Mouse (Mus musculus) cortical plate, adult 2 months (tissue): ENCODE data around the gene Tmem138. TPM values are rescaled to one million over a fixed set of nuclear protein-coding genes. Genes with fewer than 3 reads are reported as not detected.

ENCODE experiments used
- H3K27ac ChIP-seq: fragments of 200-500 bp; 2 replicates; pipeline ENCODE4 v1.5.1; 2012; ENCODE audit warnings: low read length, control low read depth, inconsistent platforms; ENCODE audit not compliant: insufficient read depth
- H3K4me1 ChIP-seq: fragments of 200-500 bp; 2 replicates; pipeline ENCODE4 v1.6.1; 2011; ENCODE audit warnings: low read length; ENCODE audit not compliant: control insufficient read depth, insufficient read depth
- H3K4me3 ChIP-seq: fragments of 200-500 bp; 2 replicates; pipeline ENCODE4 v1.5.1; 2011; ENCODE audit warnings: mild to moderate bottlenecking, low read length, control low read depth; ENCODE audit not compliant: insufficient read depth
- CTCF ChIP-seq: fragments of 200-500 bp; IDR thresholded peaks from 2 replicates; pipeline ENCODE4 v1.5.1; 2011; ENCODE audit warnings: mild to moderate bottlenecking, control low read depth, low read length; ENCODE audit not compliant: insufficient read depth; ENCODE audit errors: extremely low read depth
- POLR2A ChIP-seq: fragments of 200-500 bp; IDR thresholded peaks from 2 replicates; pipeline ENCODE4 v1.6.1; 2011; ENCODE audit warnings: mild to moderate bottlenecking, low read length, control low read depth; ENCODE audit not compliant: insufficient read depth; ENCODE audit errors: extremely low read depth
- polyA plus RNA-seq: library from polyadenylated mRNA; depleted of rRNA; stranded (reverse); fragments of >200 nt; gene quantifications from 2 replicates; pipeline ENCODE4 v1.2.3, GENCODE M21; 2012; rRNA removed

The Tmem138 gene
- polyA plus RNA-seq: 19.1 and 20.1 TPM in 2 replicates

GRCm38 (mm10) chr19:10576690-10577561, at the start of gene Tmem138, which contains the start of gene Cyb561a3:
TSS of gene Tmem138 (minus strand) at chr19:10577362.
TSS of gene Cyb561a3 (plus strand) at chr19:10577172.
- TF ChIP-seq CTCF: no peak
- TF ChIP-seq POLR2A: peak; percentile 86
- Histone ChIP-seq H3K27ac (peak within 1 kb of the TSS; percentile 75), H3K4me1 (0 out of 2 replicates have a peak, but pooled peaks cover 1% of the 10 kb centered on the region), H3K4me3 (peak within 1 kb of the TSS; percentile 54)

GRCm38 (mm10) chr19:10608573-10609240, 31.5 kb upstream of the Tmem138 start:
- no peak overlapping the region for H3K4me3 ChIP-seq
- TF ChIP-seq CTCF: no peak
- TF ChIP-seq POLR2A: no peak
- no peak overlapping the region for H3K27ac ChIP-seq
- no peaks in the 10 kb centered on the region; the same call in 1 of the 2 replicates for H3K4me1 ChIP-seq

DNA sequence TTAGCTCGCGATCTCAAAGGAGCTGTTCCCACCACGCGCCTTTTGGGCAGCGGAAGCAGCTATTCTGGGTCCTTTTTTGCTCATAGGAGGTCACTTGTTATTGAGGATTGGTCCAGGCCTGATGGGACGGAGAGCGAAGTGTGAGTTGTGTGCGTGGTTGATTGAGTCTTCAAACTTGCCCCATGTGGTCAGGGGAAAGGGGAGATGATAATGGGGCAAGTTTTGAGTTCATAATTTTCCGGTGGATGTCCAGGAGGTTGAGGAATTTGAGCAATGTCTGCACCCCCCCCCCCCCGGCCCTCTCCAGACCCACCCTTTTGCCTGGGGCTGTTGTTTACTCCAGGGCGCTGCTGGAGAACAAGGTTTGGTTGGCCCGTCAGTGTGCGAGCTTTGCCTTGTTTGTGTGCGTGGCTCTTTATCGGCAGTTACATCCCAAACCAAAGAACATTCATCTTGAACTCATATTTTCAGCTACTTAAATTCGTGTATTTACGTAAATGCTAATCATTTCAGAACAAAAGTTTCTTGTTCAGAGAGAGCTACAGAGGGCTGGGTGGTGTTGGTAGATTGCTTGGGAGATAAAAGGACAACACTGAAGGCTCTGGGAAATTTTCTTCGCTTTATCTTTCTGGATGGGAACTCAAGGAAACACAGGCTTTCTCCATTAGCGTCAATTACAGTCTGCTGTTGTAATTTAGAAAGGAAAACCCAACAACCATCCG, 28.9 kb upstream of the Tmem138 start:
- peak overlapping the region; percentile 82 for H3K4me3 ChIP-seq
- H3K27ac ChIP-seq: 0 out of 2 replicates have a peak overlapping the region, but pooled peaks have one; percentile 32
- TF ChIP-seq POLR2A (no peak), CTCF (no peak)
- H3K4me1 ChIP-seq: peaks cover 2% of the 10 kb centered on the region; the same call in 1 of the 2 replicates

DNA sequence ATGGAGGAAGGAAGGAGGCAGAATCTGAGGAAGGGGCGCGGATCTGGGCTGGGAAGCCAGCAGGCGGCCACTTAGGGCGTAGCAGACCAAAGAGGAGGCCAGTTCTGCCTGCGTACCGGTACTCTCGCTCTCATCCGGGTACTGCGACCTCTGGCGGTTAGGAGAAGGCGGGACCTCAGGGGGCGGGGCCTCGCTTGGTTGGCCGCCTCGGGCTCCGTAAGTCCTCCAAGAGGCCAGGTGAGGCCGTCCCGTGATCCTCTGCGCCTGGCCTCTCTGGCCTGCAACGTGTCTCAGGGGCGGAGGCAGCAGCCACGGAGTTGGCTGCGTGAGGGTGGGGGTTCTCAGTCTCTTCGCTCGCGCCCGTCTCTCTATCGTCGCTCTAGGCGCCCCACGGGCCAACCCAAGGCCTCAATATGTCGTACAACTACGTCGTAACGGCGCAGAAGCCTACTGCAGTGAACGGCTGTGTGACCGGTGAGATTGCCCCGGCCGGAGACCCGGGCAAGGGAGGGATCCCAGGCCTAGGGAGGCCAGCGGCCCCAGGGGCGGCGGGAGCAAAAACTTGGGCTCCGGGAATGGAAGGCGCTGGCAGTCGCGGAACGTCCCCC, 28.2 kb upstream of the Tmem138 start, which contains the start of the genes Ddb1 and Tkfc:
Gene Ddb1 (plus strand): TSS at position 35 of the 608 bp plus-strand sequence.
Gene Tkfc (minus strand): TSS at position 362 of the 608 bp plus-strand sequence.
- H3K4me3 ChIP-seq: peak within 1 kb of the TSS; percentile 82
- peak within 1 kb of the TSS; percentile 32 for H3K27ac ChIP-seq
- peaks cover 2% of the 10 kb centered on the region; the same call in 1 of the 2 replicates for H3K4me1 ChIP-seq
- no peak for TF ChIP-seq CTCF
- TF ChIP-seq POLR2A: peak; percentile 89

GRCm38 (mm10) chr19:10604534-10604933, 27.4 kb upstream of the Tmem138 start:
- Histone ChIP-seq H3K27ac (no peak overlapping the region; the same call in 1 of the 2 replicates), H3K4me1 (peaks cover 2% of the 10 kb centered on the region; the same call in 1 of the 2 replicates), H3K4me3 (peak overlapping the region; percentile 82; the same call in 1 of the 2 replicates)
- TF ChIP-seq POLR2A: no peak

DNA sequence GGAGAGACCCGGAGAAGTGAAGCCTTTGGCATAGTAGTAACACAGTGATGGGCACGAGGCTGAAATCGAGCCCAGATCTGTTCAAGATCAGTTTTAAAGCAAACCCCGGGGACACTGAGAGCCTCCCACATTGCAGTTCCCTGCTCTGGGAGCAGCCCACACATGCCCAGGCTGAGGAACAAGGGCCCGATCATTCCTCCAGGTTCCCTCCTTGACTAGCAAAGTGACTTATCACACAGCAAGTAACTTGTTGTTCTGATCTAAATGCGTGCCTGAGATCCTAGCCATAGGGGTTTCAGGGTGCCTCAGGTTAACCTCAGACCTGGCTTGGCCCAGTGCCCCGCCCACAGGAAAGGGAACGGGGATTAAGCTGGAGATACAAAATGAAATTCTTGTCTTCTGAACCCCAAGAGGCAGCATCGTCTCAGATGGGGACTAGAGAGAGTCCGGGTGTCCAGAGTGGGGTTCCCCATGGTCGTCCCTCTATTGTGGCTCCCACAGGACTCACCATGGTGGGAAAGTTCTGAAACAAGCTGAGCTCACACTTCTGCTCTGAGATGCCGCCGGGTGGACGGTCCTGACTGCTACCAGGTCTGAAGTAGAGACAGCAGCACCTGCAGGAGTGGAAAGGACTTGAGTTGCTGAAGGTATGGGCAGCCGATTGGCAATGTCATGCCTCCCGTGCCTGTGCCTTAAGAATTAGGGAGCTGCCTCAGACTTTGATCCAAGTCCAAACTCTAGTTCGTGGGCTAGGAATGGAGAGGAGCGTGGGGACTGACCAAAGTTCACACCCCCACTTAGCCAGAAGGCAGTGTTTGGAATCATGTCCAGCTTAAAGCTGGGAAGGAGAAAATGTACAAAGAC, 26.7 kb upstream of the Tmem138 start:
- Histone ChIP-seq H3K4me1 (peaks cover 2% of the 10 kb centered on the region; the same call in 1 of the 2 replicates), H3K27ac (0 out of 2 replicates have a peak overlapping the region, but pooled peaks have one; percentile 2), H3K4me3 (no peak overlapping the region)
- TF ChIP-seq CTCF (no peak), POLR2A (no peak)

- peak overlapping the region; percentile 69 for H3K27ac ChIP-seq
- peak overlapping the region; percentile 0; the same call in 1 of the 2 replicates for H3K4me3 ChIP-seq
- TF ChIP-seq POLR2A (peak; percentile 36; the same call in 1 of the 2 replicates), CTCF (peak; percentile 79)
- peaks cover 2% of the 10 kb centered on the region; the same call in 1 of the 2 replicates for H3K4me1 ChIP-seq
Measured at GRCm38 (mm10) chr19:10602787-10603186, 25.6 kb upstream of the Tmem138 start.
